Mouse (Mus musculus): ENCODE measurements at regions not wholly inside any gene's neighbourhood (a gene's known extent, or its start where the extent isn't known, plus 50 kb on each side); places are given as distances from the start of the nearest gene placed in this dataset.

- H3ac ChIP-seq (ENCODE audit: control insufficient read depth, insufficient read length, low read depth): no peak overlapping the region
- no peak overlapping the region for H3K4me3 ChIP-seq (ENCODE audit: insufficient read depth, poor library complexity, severe bottlenecking)
- no peaks in the 10 kb centered on the region for H3K36me3 ChIP-seq (ENCODE audit: control insufficient read depth, insufficient read depth)
- no peak for TF ChIP-seq CEBPB (IDR thresholded peaks at IDR 0.05; ENCODE audit: low read depth)
- no peak for TF ChIP-seq MAX (IDR thresholded peaks at IDR 0.05)
- TF ChIP-seq FOSL1 (IDR thresholded peaks at IDR 0.05; ENCODE audit: insufficient read depth, low read length, poor library complexity, severe bottlenecking): no peak
- TF ChIP-seq CTCF (IDR thresholded peaks at IDR 0.05; ENCODE audit: control insufficient read depth, insufficient read depth, insufficient read length): no peak
- TF ChIP-seq USF1 (IDR thresholded peaks at IDR 0.05; ENCODE audit: low read depth): no peak
- no peak for TF ChIP-seq MYOD1 (IDR thresholded peaks at IDR 0.05; ENCODE audit: control insufficient read depth, insufficient read length, low read depth)
- no peak for TF ChIP-seq MYOG (IDR thresholded peaks at IDR 0.05; ENCODE audit: control insufficient read depth, extremely low read depth, insufficient read length)
- H3K27me3 ChIP-seq (ENCODE audit: control insufficient read depth, insufficient read depth, insufficient read length): no peaks in the 10 kb centered on the region
- no peaks in the 10 kb centered on the region for H3K79me2 ChIP-seq (ENCODE audit: control insufficient read depth, insufficient read depth)
- H3K79me3 ChIP-seq (ENCODE audit: low read depth): no peaks in the 10 kb centered on the region
These were observed 226.1 kb upstream of the Adra1b start for GRCm38 (mm10) chr11:44127088-44127487.

GRCm38 (mm10) chr11:44128481-44128880, 227.5 kb upstream of the Adra1b start:
- no peaks in the 10 kb centered on the region for H3K27me3 ChIP-seq (ENCODE audit: control insufficient read depth, insufficient read depth, insufficient read length)
- H3ac ChIP-seq (ENCODE audit: control insufficient read depth, insufficient read length, low read depth): no peak overlapping the region

GRCm38 (mm10) chr11:44133244-44133643, 232.2 kb upstream of the Adra1b start:
- Histone ChIP-seq H3ac (ENCODE audit: control insufficient read depth, insufficient read length, low read depth) (no peak overlapping the region), H3K79me3 (ENCODE audit: low read depth) (no peaks in the 10 kb centered on the region), H3K4me3 (ENCODE audit: insufficient read depth, poor library complexity, severe bottlenecking) (no peak overlapping the region), H3K27me3 (ENCODE audit: control insufficient read depth, insufficient read depth, insufficient read length) (no peaks in the 10 kb centered on the region), H3K36me3 (ENCODE audit: control insufficient read depth, insufficient read depth) (no peaks in the 10 kb centered on the region), H3K79me2 (ENCODE audit: control insufficient read depth, insufficient read depth) (no peaks in the 10 kb centered on the region)
- TF ChIP-seq MYOD1 (IDR thresholded peaks at IDR 0.05; ENCODE audit: control insufficient read depth, insufficient read length, low read depth): no peak
- TF ChIP-seq MAX (IDR thresholded peaks at IDR 0.05): no peak
- TF ChIP-seq CEBPB (IDR thresholded peaks at IDR 0.05; ENCODE audit: low read depth): no peak
- TF ChIP-seq FOSL1 (IDR thresholded peaks at IDR 0.05; ENCODE audit: insufficient read depth, low read length, poor library complexity, severe bottlenecking): no peak
- no peak for TF ChIP-seq CTCF (IDR thresholded peaks at IDR 0.05; ENCODE audit: control insufficient read depth, insufficient read depth, insufficient read length)
- no peak for TF ChIP-seq USF1 (IDR thresholded peaks at IDR 0.05; ENCODE audit: low read depth)
- no peak for TF ChIP-seq MYOG (IDR thresholded peaks at IDR 0.05; ENCODE audit: control insufficient read depth, extremely low read depth, insufficient read length)

More at GRCm38 (mm10) chr11:44128481-44128880, 227.5 kb upstream of the Adra1b start:
- H3K79me2 ChIP-seq (ENCODE audit: control insufficient read depth, insufficient read depth): no peaks in the 10 kb centered on the region
- TF ChIP-seq CEBPB (IDR thresholded peaks at IDR 0.05; ENCODE audit: low read depth): no peak
- TF ChIP-seq USF1 (IDR thresholded peaks at IDR 0.05; ENCODE audit: low read depth): no peak
- TF ChIP-seq MYOG (IDR thresholded peaks at IDR 0.05; ENCODE audit: control insufficient read depth, extremely low read depth, insufficient read length): no peak
- H3K79me3 ChIP-seq (ENCODE audit: low read depth): no peaks in the 10 kb centered on the region
- H3K4me3 ChIP-seq (ENCODE audit: insufficient read depth, poor library complexity, severe bottlenecking): no peak overlapping the region
- H3K36me3 ChIP-seq (ENCODE audit: control insufficient read depth, insufficient read depth): no peaks in the 10 kb centered on the region

GRCm38 (mm10) chr11:44136024-44136423, 235.0 kb upstream of the Adra1b start:
- Histone ChIP-seq H3K27me3 (ENCODE audit: control insufficient read depth, insufficient read depth, insufficient read length) (no peaks in the 10 kb centered on the region), H3K36me3 (ENCODE audit: control insufficient read depth, insufficient read depth) (no peaks in the 10 kb centered on the region), H3K79me3 (ENCODE audit: low read depth) (no peaks in the 10 kb centered on the region), H3K79me2 (ENCODE audit: control insufficient read depth, insufficient read depth) (no peaks in the 10 kb centered on the region), H3K4me3 (ENCODE audit: insufficient read depth, poor library complexity, severe bottlenecking) (no peak overlapping the region), H3ac (ENCODE audit: control insufficient read depth, insufficient read length, low read depth) (no peak overlapping the region)
- TF ChIP-seq USF1 (IDR thresholded peaks at IDR 0.05; ENCODE audit: low read depth): no peak
- TF ChIP-seq MYOG (IDR thresholded peaks at IDR 0.05; ENCODE audit: control insufficient read depth, extremely low read depth, insufficient read length): no peak
- no peak for TF ChIP-seq FOSL1 (IDR thresholded peaks at IDR 0.05; ENCODE audit: insufficient read depth, low read length, poor library complexity, severe bottlenecking)
- TF ChIP-seq CEBPB (IDR thresholded peaks at IDR 0.05; ENCODE audit: low read depth): no peak
- no peak for TF ChIP-seq CTCF (IDR thresholded peaks at IDR 0.05; ENCODE audit: control insufficient read depth, insufficient read depth, insufficient read length)
- no peak for TF ChIP-seq MYOD1 (IDR thresholded peaks at IDR 0.05; ENCODE audit: control insufficient read depth, insufficient read length, low read depth)
- no peak for TF ChIP-seq MAX (IDR thresholded peaks at IDR 0.05)

- no peak overlapping the region for H3ac ChIP-seq (ENCODE audit: control insufficient read depth, insufficient read length, low read depth)
- H3K36me3 ChIP-seq (ENCODE audit: control insufficient read depth, insufficient read depth): no peaks in the 10 kb centered on the region
- H3K4me3 ChIP-seq (ENCODE audit: insufficient read depth, poor library complexity, severe bottlenecking): no peak overlapping the region
- TF ChIP-seq USF1 (IDR thresholded peaks at IDR 0.05; ENCODE audit: low read depth): no peak
- no peak for TF ChIP-seq FOSL1 (IDR thresholded peaks at IDR 0.05; ENCODE audit: insufficient read depth, low read length, poor library complexity, severe bottlenecking)
- TF ChIP-seq MYOG (IDR thresholded peaks at IDR 0.05; ENCODE audit: control insufficient read depth, extremely low read depth, insufficient read length): no peak
- TF ChIP-seq MYOD1 (IDR thresholded peaks at IDR 0.05; ENCODE audit: control insufficient read depth, insufficient read length, low read depth): no peak
- TF ChIP-seq CEBPB (IDR thresholded peaks at IDR 0.05; ENCODE audit: low read depth): no peak
- no peak for TF ChIP-seq MAX (IDR thresholded peaks at IDR 0.05)
- TF ChIP-seq CTCF (IDR thresholded peaks at IDR 0.05; ENCODE audit: control insufficient read depth, insufficient read depth, insufficient read length): no peak
- H3K79me3 ChIP-seq (ENCODE audit: low read depth): no peaks in the 10 kb centered on the region
- no peaks in the 10 kb centered on the region for H3K27me3 ChIP-seq (ENCODE audit: control insufficient read depth, insufficient read depth, insufficient read length)
- no peaks in the 10 kb centered on the region for H3K79me2 ChIP-seq (ENCODE audit: control insufficient read depth, insufficient read depth)
These were observed 242.0 kb upstream of the Adra1b start for GRCm38 (mm10) chr11:44142996-44143395.

- no peak for TF ChIP-seq FOSL1 (IDR thresholded peaks at IDR 0.05; ENCODE audit: insufficient read depth, low read length, poor library complexity, severe bottlenecking)
- TF ChIP-seq USF1 (IDR thresholded peaks at IDR 0.05; ENCODE audit: low read depth): no peak
- no peak for TF ChIP-seq CEBPB (IDR thresholded peaks at IDR 0.05; ENCODE audit: low read depth)
- no peak for TF ChIP-seq CTCF (IDR thresholded peaks at IDR 0.05; ENCODE audit: control insufficient read depth, insufficient read depth, insufficient read length)
- no peak for TF ChIP-seq MAX (IDR thresholded peaks at IDR 0.05)
- no peak for TF ChIP-seq MYOD1 (IDR thresholded peaks at IDR 0.05; ENCODE audit: control insufficient read depth, insufficient read length, low read depth)
- TF ChIP-seq MYOG (IDR thresholded peaks at IDR 0.05; ENCODE audit: control insufficient read depth, extremely low read depth, insufficient read length): no peak
- Histone ChIP-seq H3K79me2 (ENCODE audit: control insufficient read depth, insufficient read depth) (no peaks in the 10 kb centered on the region), H3K36me3 (ENCODE audit: control insufficient read depth, insufficient read depth) (no peaks in the 10 kb centered on the region), H3ac (ENCODE audit: control insufficient read depth, insufficient read length, low read depth) (no peak overlapping the region), H3K4me3 (ENCODE audit: insufficient read depth, poor library complexity, severe bottlenecking) (no peak overlapping the region), H3K79me3 (ENCODE audit: low read depth) (no peaks in the 10 kb centered on the region), H3K27me3 (ENCODE audit: control insufficient read depth, insufficient read depth, insufficient read length) (no peaks in the 10 kb centered on the region)
These were observed 243.5 kb upstream of the Adra1b start for GRCm38 (mm10) chr11:44144477-44144876.

Data from C2C12 (cell line).